Comparison of ENCODE assay signal across 8 mouse cellular contexts in the genomic region with DNA sequence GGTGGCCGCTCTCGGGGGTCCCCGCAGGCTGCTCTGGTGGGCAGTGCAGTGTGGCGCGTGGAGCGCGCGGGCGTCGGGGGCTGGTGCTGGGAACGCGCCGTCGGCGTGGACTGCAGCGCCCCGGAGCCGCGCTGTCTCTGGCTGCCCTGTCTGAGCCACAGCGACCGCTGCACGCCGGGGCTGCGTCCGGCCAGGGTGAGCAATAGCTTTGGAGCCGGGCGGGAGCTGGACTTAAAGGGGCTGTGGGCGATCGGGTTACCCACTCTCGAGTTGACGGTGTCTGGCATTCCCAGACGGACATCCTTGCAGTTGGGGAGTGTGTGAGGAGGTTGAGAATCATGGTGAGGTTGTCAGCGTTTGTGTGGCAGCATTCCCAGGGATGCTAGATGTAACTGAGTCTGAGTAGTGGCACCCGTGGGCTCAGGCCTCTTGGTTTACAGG. TPM values are rescaled to one million over a fixed set of nuclear protein-coding genes. Genes with fewer than 3 reads are reported as not detected.
A peak's percentile ranks its signal among the peaks of the same experiment; 100 is the strongest.
DNase-seq lines count a peak whose midpoint lies in the region; ATAC-seq and TF ChIP-seq lines count a peak whose summit lies in the region.

No protein-coding gene starts in this region.

- peak overlapping the region; percentile 78 for H3K4me2 ChIP-seq in lung, embryonic 15.5 days

- TF ChIP-seq CTCF in layer of hippocampus, adult 2 months (conservative IDR thresholded peaks at IDR 0.05): no peak
- TF ChIP-seq CTCF in bone marrow macrophage, adult 2 months (IDR thresholded peaks at IDR 0.05; ENCODE audit: low read depth, low read length): no peak

- H3K4me1 ChIP-seq in bone marrow macrophage, adult 2 months (ENCODE audit: control insufficient read depth, insufficient read depth, low read length): peaks cover 30% of the 10 kb centered on the region
- peaks cover 71% of the 10 kb centered on the region for H3K4me1 ChIP-seq in lung, embryonic 15.5 days

- H3K4me3 ChIP-seq in layer of hippocampus, adult 2 months: peak overlapping the region; percentile 47
- peak overlapping the region; percentile 55 for H3K4me3 ChIP-seq in bone marrow macrophage, adult 2 months (ENCODE audit: insufficient read depth, low read length)
- peak overlapping the region; percentile 67 for H3K4me3 ChIP-seq in lung, embryonic 15.5 days

- peak overlapping the region; percentile 43 for H3K27ac ChIP-seq in layer of hippocampus, adult 2 months
- no peak overlapping the region for H3K27ac ChIP-seq in bone marrow macrophage, adult 2 months (ENCODE audit: insufficient read depth, low read depth, low read length)
- H3K27ac ChIP-seq in lung, embryonic 15.5 days: peak overlapping the region; percentile 95

- no peaks in the 10 kb centered on the region for H3K9me3 ChIP-seq in lung, embryonic 15.5 days

- no peaks in the 10 kb centered on the region for H3K27me3 ChIP-seq in lung, embryonic 15.5 days

- DNase-seq in layer of hippocampus, adult 2 months (ENCODE audit: low spot score in 2 of 2): no peak
- DNase-seq in layer of hippocampus, adult 9-10 months (ENCODE audit: low spot score): no peak
- DNase-seq in heart, postnatal 36 days: peak; percentile 52 to 63
- DNase-seq in cerebellum, postnatal 14 days: no peak
- DNase-seq in cerebellum, adult 9-10 months: no peak
- DNase-seq in cerebellum, adult 9-11 months: no peak

- TF ChIP-seq POLR2A in bone marrow macrophage, adult 2 months (IDR thresholded peaks at IDR 0.05; ENCODE audit: borderline replicate concordance, low read depth, low read length): no peak

- peaks cover 14% of the 10 kb centered on the region for H3K36me3 ChIP-seq in lung, embryonic 15.5 days

- WGBS in lung, embryonic 15.5 days: 1% methylated on average over 33 of the region's 34 CpGs

- intact Hi-C loops in heart, postnatal 36 days (cut with DNase I): no loop called here

- ATAC-seq in lung, embryonic 15.5 days (ENCODE audit: borderline replicate concordance, extremely low read depth, low FRiP score, low TSS enrichment): peak; percentile 24; the same call in 1 of the 2 replicates

- peak overlapping the region; percentile 64 for H3K9ac ChIP-seq in lung, embryonic 15.5 days

RNA-seq across cellular contexts. Expression of a gene that starts 25.1 kb away (rescaled TPM):
- 10 to 100 TPM; 66.0 to 74.1 TPM for total RNA-seq in layer of hippocampus, adult 2 months (2021)
- polyA plus RNA-seq in bone marrow macrophage, adult 2 months (2012; ENCODE audit: insufficient read depth, insufficient read length, missing spikeins): 7.5 and 9.2 TPM in 2 replicates
- total RNA-seq in heart, postnatal 36 days (2021): 10 to 100 TPM; 16.0 to 18.0 TPM
- polyA plus RNA-seq in lung, embryonic 15.5 days (2015; fragmentation: Nextera tagmentation; extraction: Ambion mirVana): 7.0 and 7.4 TPM in 2 replicates

RNA-seq across cellular contexts. Expression of a gene that starts 59.7 kb away (rescaled TPM):
- total RNA-seq in layer of hippocampus, adult 2 months (2021): under 1 TPM in 1 of 2 experiments, not detected in 1; 0.25 TPM
- polyA plus RNA-seq in bone marrow macrophage, adult 2 months (2012; ENCODE audit: insufficient read depth, insufficient read length, missing spikeins): not detected in 2 replicates
- not detected for total RNA-seq in heart, postnatal 36 days (2021)
- 0.70 and 0.87 TPM in 2 replicates for polyA plus RNA-seq in lung, embryonic 15.5 days (2015; fragmentation: Nextera tagmentation; extraction: Ambion mirVana)

Comparison
In these comparisons a context has a peak if more than half of its experiments do, and no peak if none do; other contexts are left out.
1. DNase-seq: peak in heart, postnatal 36 days (2 of 2); none in layer of hippocampus, adult 2 months (0 of 2), layer of hippocampus, adult 9-10 months (single experiment), cerebellum, postnatal 14 days (0 of 2), cerebellum, adult 9-10 months (single experiment) and cerebellum, adult 9-11 months (single experiment).
2. Peak in every context shown above with its lines, with median percentiles within 50 percentile points of each other: H3K4me3 ChIP-seq.